Mouse (Mus musculus) adrenal gland, postnatal 25 days (tissue): ENCODE measurements around the gene Per2. TPM values are rescaled to one million over a fixed set of nuclear protein-coding genes. Genes with fewer than 3 reads are reported as not detected.
A peak's percentile ranks its signal among the peaks of the same experiment; 100 is the strongest.

Source experiments
- DNase-seq: peaks from one replicate; pipeline ENCODE4 v3.0.0; 2021; ENCODE audit warnings: mixed read lengths
- total RNA-seq: library from RNA; stranded (reverse); gene quantifications from 2 replicates; pipeline ENCODE4 v1.2.3, GENCODE M21; 2021

Gene Per2
- total RNA-seq, 1 experiment from 2014 or later = 37.4 TPM

- peak; percentile 76 for DNase-seq
These were observed 78.6 kb downstream of the Per2 start for GRCm38 (mm10) chr1:91380453-91381090.

GRCm38 (mm10) chr1:91373414-91373835 is 85.7 kb downstream of the Per2 start:
- DNase-seq = no peak

- DNase-seq = peak; percentile 67
These were observed 89.1 kb downstream of the Per2 start for GRCm38 (mm10) chr1:91370055-91370454.

GRCm38 (mm10) chr1:91369408-91369807 is 89.7 kb downstream of the Per2 start:
- no peak for DNase-seq

- DNase-seq = no peak
These were observed 91.8 kb downstream of the Per2 start for GRCm38 (mm10) chr1:91367295-91367694.

- DNase-seq = peak; percentile 77
These were observed 92.7 kb downstream of the Per2 start, which contains the start of gene Erfe for GRCm38 (mm10) chr1:91366215-91367108. TSS of gene Erfe (plus strand) at chr1:91366430.

Other genes with a start within 250 kb of the Per2 start
- gene Ube2f, start 209.0 kb downstream of the Per2 start, total RNA-seq = 71.1 and 79.9 TPM in 2 replicates
- 16.2 and 18.4 TPM in 2 replicates for gene Scly, start 161.0 kb downstream of the Per2 start, total RNA-seq
- not detected in 2 replicates for gene Espnl, start 137.2 kb downstream of the Per2 start, total RNA-seq
- 0.46 and 0.48 TPM in 2 replicates for gene Klhl30, start 108.3 kb downstream of the Per2 start, total RNA-seq
- gene Erfe, start 92.9 kb downstream of the Per2 start, total RNA-seq = 2.7 and 5.9 TPM in 2 replicates
- 108 and 115 TPM in 2 replicates for gene Ilkap, start 60.5 kb downstream of the Per2 start, total RNA-seq
- gene Hes6, start 45.3 kb downstream of the Per2 start, total RNA-seq = 160 and 211 TPM in 2 replicates
- gene Traf3ip1, start 35.3 kb upstream of the Per2 start, total RNA-seq = 12.1 and 13.5 TPM in 2 replicates
- gene Asb1, start 81.2 kb upstream of the Per2 start, total RNA-seq = 17.0 and 19.3 TPM in 2 replicates